Mouse (Mus musculus) lung, adult 2 months (tissue): ENCODE measurements at regions not wholly inside any gene's neighbourhood (a gene's known extent, or its start where the extent isn't known, plus 50 kb on each side); places are given as distances from the start of the nearest gene placed in this dataset.

Experiments
- CTCF ChIP-seq: fragments of 200-500 bp; IDR thresholded peaks from 2 replicates; pipeline ENCODE4 v1.5.1; 2011; ENCODE audit warnings: mild to moderate bottlenecking, low read length, control low read depth; ENCODE audit not compliant: insufficient read depth
- POLR2A ChIP-seq: fragments of 200-500 bp; IDR thresholded peaks from 2 replicates; pipeline ENCODE4 v1.6.1; 2011; ENCODE audit warnings: low read depth, mild to moderate bottlenecking, control low read depth, low read length, borderline replicate concordance; ENCODE audit errors: extremely low read depth

DNA sequence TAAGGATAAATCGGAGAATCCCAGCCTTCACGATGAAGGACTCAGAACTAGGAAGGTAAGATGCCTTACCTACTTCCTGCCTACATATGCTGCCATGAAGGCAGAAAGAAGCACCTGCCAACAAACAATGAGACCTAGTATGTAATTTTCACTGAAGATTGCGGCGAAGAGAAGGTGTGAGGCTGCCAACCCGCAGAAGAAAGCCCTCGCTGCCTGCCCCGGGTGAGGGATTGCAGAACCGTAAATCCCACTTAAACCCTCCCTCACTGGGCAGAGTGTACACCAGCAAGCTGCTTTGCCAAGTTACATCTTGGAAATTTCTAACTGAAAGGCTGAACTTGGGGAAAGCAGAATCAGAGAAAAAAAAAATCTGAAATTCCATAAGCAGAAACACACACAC lies 458.4 kb upstream of the 4930412O13Rik start:
- TF ChIP-seq CTCF: no peak
- TF ChIP-seq POLR2A: no peak
